In the genomic region with DNA sequence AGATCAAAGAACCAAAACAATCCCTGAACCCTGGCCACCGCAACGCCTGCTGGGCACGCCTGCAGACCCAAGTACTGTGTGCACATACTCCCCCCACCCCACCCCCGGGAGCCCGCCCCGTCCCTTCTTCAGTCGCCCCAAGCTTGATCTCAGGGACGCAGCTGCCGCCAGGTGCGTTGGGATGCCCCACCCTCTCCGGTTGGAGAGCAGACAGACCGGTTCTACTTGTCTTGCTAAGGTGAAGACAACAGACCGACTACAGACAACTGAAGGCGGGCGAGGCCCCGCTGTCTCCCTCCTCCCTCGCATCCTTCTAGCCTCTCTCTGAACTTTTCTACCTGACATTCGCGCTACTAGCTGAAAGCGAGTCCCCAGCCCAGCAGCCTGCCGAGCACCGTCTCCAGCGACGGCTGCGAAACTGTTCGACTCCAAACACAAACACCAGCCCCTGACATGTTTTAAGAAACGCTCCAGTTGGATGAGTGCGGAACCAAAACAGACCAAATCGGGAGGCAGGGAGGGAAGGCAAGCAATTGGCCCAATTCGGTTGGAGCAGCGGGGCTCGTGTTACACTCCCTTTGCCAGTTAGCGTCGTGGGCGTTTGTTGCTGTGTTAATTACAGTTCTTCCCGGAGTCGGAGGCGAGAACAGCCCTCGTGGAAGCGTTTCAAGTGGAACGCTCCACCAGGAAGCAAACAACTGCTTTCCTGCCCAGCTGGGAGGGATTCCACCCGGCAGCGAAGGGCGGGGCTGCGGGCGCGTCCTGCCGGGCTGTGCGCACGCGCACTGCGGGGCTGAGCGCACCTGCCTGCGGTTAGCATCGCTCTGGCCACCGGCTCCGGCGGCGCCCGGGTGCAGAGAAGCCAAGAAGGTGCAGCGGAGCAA, we compare ENCODE assay signal across 8 mouse cellular contexts. TPM values are rescaled to one million over a fixed set of nuclear protein-coding genes. Genes with fewer than 3 reads are reported as not detected.
A peak's percentile ranks its signal among the peaks of the same experiment; 100 is the strongest.
DNase-seq lines count a peak whose midpoint lies in the region; ATAC-seq and TF ChIP-seq lines count a peak whose summit lies in the region.

No protein-coding gene starts in this region.

- ATAC-seq in embryonic facial prominence, embryonic 13.5 days (ENCODE audit: insufficient number of reproducible peaks, insufficient read depth, low FRiP score, low TSS enrichment, low read depth): peak; percentile 87
- ATAC-seq in kidney, embryonic 14.5 days (ENCODE audit: low FRiP score, low TSS enrichment): peak; percentile 91
- peak; percentile 78; the same call in 1 of the 2 replicates for ATAC-seq in limb, embryonic 14.5 days (ENCODE audit: low FRiP score, low read depth)
- peak; percentile 94 for ATAC-seq in midbrain, embryonic 16.5 days

- DNase-seq in 416B (ENCODE audit: low read depth): peak; percentile 48
- DNase-seq in adrenal gland, postnatal 36 days: peak; percentile 86 to 91
- peak; percentile 71 to 76 for DNase-seq in heart, adult 9 months (ENCODE audit: low spot score in 2 of 2)
- peak; percentile 67 for DNase-seq in limb, embryonic 14.5 days (ENCODE audit: low spot score)
- DNase-seq in spleen, adult 2 months (ENCODE audit: low read depth in 1 of 2, low spot score in 2 of 2): peak; percentile 64 to 87

- peak overlapping the region; percentile 85 for H3K27ac ChIP-seq in embryonic facial prominence, embryonic 13.5 days
- H3K27ac ChIP-seq in kidney, embryonic 14.5 days (ENCODE audit: low read depth, low read length): peak overlapping the region; percentile 90
- peak overlapping the region; percentile 46 for H3K27ac ChIP-seq in limb, embryonic 14.5 days (replicated peaks; ENCODE audit: low read depth, low read length)
- H3K27ac ChIP-seq in midbrain, embryonic 16.5 days (ENCODE audit: low read length): no peak overlapping the region
- peak overlapping the region; percentile 69 for H3K27ac ChIP-seq in spleen, adult 2 months (ENCODE audit: insufficient read depth, low read length)

- peak overlapping the region; percentile 51 for H3K4me3 ChIP-seq in embryonic facial prominence, embryonic 13.5 days
- H3K4me3 ChIP-seq in kidney, embryonic 14.5 days (ENCODE audit: low read length): peak overlapping the region; percentile 57
- H3K4me3 ChIP-seq in limb, embryonic 14.5 days (replicated peaks; ENCODE audit: low read length): peak overlapping the region; percentile 60
- peak overlapping the region; percentile 63 for H3K4me3 ChIP-seq in midbrain, embryonic 16.5 days (ENCODE audit: low read depth, low read length)
- H3K4me3 ChIP-seq in spleen, adult 2 months (ENCODE audit: extremely low read depth, insufficient read depth, insufficient read length): peak overlapping the region; percentile 68

- H3K4me1 ChIP-seq in embryonic facial prominence, embryonic 13.5 days: peaks cover 18% of the 10 kb centered on the region
- no peaks in the 10 kb centered on the region for H3K4me1 ChIP-seq in kidney, embryonic 14.5 days (ENCODE audit: control insufficient read depth, insufficient read depth, low read length)
- no peaks in the 10 kb centered on the region for H3K4me1 ChIP-seq in limb, embryonic 14.5 days (ENCODE audit: control insufficient read depth, insufficient read depth, low read length)
- H3K4me1 ChIP-seq in midbrain, embryonic 16.5 days (ENCODE audit: control insufficient read depth, insufficient read depth, low read length): peaks cover 5% of the 10 kb centered on the region; the same call in 1 of the 2 replicates
- H3K4me1 ChIP-seq in spleen, adult 2 months (ENCODE audit: control insufficient read depth, insufficient read depth, insufficient read length): no peaks in the 10 kb centered on the region; the same call in 1 of the 2 replicates

- peak overlapping the region; percentile 91 for H3K4me2 ChIP-seq in embryonic facial prominence, embryonic 13.5 days
- peak overlapping the region; percentile 96 for H3K4me2 ChIP-seq in kidney, embryonic 14.5 days (replicated peaks; ENCODE audit: low read depth, low read length)
- H3K4me2 ChIP-seq in limb, embryonic 14.5 days (replicated peaks; ENCODE audit: low read depth, low read length, severe bottlenecking): peak overlapping the region; percentile 88
- H3K4me2 ChIP-seq in midbrain, embryonic 16.5 days (ENCODE audit: low read length): peak overlapping the region; percentile 88

- TF ChIP-seq POLR2A in limb, embryonic 14.5 days (IDR thresholded peaks at IDR 0.05; ENCODE audit: borderline replicate concordance, extremely low read depth, insufficient read depth, insufficient read length): no peak
- no peak for TF ChIP-seq POLR2A in spleen, adult 2 months (IDR thresholded peaks at IDR 0.05; ENCODE audit: low read depth, low read length)

- H3K36me3 ChIP-seq in embryonic facial prominence, embryonic 13.5 days: no peaks in the 10 kb centered on the region
- no peaks in the 10 kb centered on the region for H3K36me3 ChIP-seq in kidney, embryonic 14.5 days (ENCODE audit: control insufficient read depth, insufficient read depth, low read length)
- no peaks in the 10 kb centered on the region for H3K36me3 ChIP-seq in limb, embryonic 14.5 days (ENCODE audit: control insufficient read depth, insufficient read depth, low read length)
- no peaks in the 10 kb centered on the region for H3K36me3 ChIP-seq in midbrain, embryonic 16.5 days (ENCODE audit: control insufficient read depth, insufficient read depth, low read length)
- H3K36me3 ChIP-seq in spleen, adult 2 months (ENCODE audit: control insufficient read depth, insufficient read depth, low read length): no peaks in the 10 kb centered on the region

- peak overlapping the region; percentile 64 for H3K9ac ChIP-seq in embryonic facial prominence, embryonic 13.5 days
- peak overlapping the region; percentile 54 for H3K9ac ChIP-seq in kidney, embryonic 14.5 days (ENCODE audit: low read depth, low read length)
- H3K9ac ChIP-seq in limb, embryonic 14.5 days (ENCODE audit: low read depth, low read length, severe bottlenecking): peak overlapping the region; percentile 45
- peak overlapping the region; percentile 60 for H3K9ac ChIP-seq in midbrain, embryonic 16.5 days (ENCODE audit: low read depth, low read length)

- no peaks in the 10 kb centered on the region for H3K9me3 ChIP-seq in embryonic facial prominence, embryonic 13.5 days
- no peaks in the 10 kb centered on the region for H3K9me3 ChIP-seq in kidney, embryonic 14.5 days (ENCODE audit: control insufficient read depth, low read length)
- no peaks in the 10 kb centered on the region for H3K9me3 ChIP-seq in limb, embryonic 14.5 days (ENCODE audit: control insufficient read depth, low read length)
- H3K9me3 ChIP-seq in midbrain, embryonic 16.5 days (replicated peaks; ENCODE audit: control insufficient read depth, low read length, poor library complexity, severe bottlenecking): no peaks in the 10 kb centered on the region

- under 1% methylated on average over 61 of the region's 61 CpGs for WGBS in embryonic facial prominence, embryonic 13.5 days
- WGBS in kidney, embryonic 14.5 days: under 1% methylated on average over 58 of the region's 61 CpGs
- under 1% methylated on average over 59 of the region's 61 CpGs for WGBS in limb, embryonic 14.5 days
- WGBS in midbrain, embryonic 16.5 days: under 1% methylated on average over 61 of the region's 61 CpGs
- under 1% methylated on average over 61 of the region's 61 CpGs for WGBS in spleen, adult 2 months

- no peak; the same call in 1 of the 2 replicates for TF ChIP-seq CTCF in spleen, adult 2 months (IDR thresholded peaks at IDR 0.05; ENCODE audit: extremely low read depth, insufficient read depth, insufficient read length, insufficient replicate concordance)

- peaks cover 52% of the 10 kb centered on the region for H3K27me3 ChIP-seq in embryonic facial prominence, embryonic 13.5 days
- peaks cover 3% of the 10 kb centered on the region; the same call in 1 of the 2 replicates for H3K27me3 ChIP-seq in kidney, embryonic 14.5 days (ENCODE audit: control insufficient read depth, insufficient read depth, low read length)
- no peaks in the 10 kb centered on the region; the same call in 1 of the 2 replicates for H3K27me3 ChIP-seq in limb, embryonic 14.5 days (ENCODE audit: control insufficient read depth, insufficient read depth, low read length)
- peaks cover 6% of the 10 kb centered on the region for H3K27me3 ChIP-seq in midbrain, embryonic 16.5 days (ENCODE audit: control insufficient read depth, insufficient read depth, low read depth, low read length)
- no peaks in the 10 kb centered on the region for H3K27me3 ChIP-seq in spleen, adult 2 months (ENCODE audit: control insufficient read depth, insufficient read depth, low read length)

RNA-seq across cellular contexts. Expression of a gene that starts 49.1 kb away (rescaled TPM):
- not detected for total RNA-seq in adrenal gland, postnatal 36 days (2021)
- polyA plus RNA-seq in embryonic facial prominence, embryonic 13.5 days (2015; fragmentation: Nextera tagmentation; extraction: Ambion mirVana): not detected in 2 replicates
- polyA plus RNA-seq in kidney, embryonic 14.5 days (2014; fragmentation: Nextera tagmentation; extraction: Ambion mirVana): not detected in 2 replicates
- not detected in 2 replicates for polyA plus RNA-seq in limb, embryonic 14.5 days (2012; rRNA removed)
- not detected in 2 replicates for polyA plus RNA-seq in limb, embryonic 14.5 days (2014; fragmentation: Nextera tagmentation; extraction: Ambion mirVana)
- not detected in 2 replicates for polyA plus RNA-seq in midbrain, embryonic 16.5 days (2015; fragmentation: Nextera tagmentation; extraction: Ambion mirVana)
- not detected in 2 replicates for polyA plus RNA-seq in spleen, adult 2 months (2012; rRNA removed)
